Mouse (Mus musculus) stomach, postnatal 0 days (tissue): ENCODE measurements around the gene Olfr69. TPM values are rescaled to one million over a fixed set of nuclear protein-coding genes. Genes with fewer than 3 reads are reported as not detected.
"Not testable (repeated sequence)": the region's sequence is repeated elsewhere in the genome, so short reads cannot be mapped to it uniquely, and the experiment has no call there.

Experiments
- ATAC-seq: fragments of 200-750 bp; cut with Nextera tagmentation; 2 replicates; pipeline ENCODE4 v1.8.0; 2017; ENCODE audit not compliant: low FRiP score, low TSS enrichment
- DNase-seq: peaks from one replicate; pipeline ENCODE4 v3.0.0-alpha.2; 2016; ENCODE audit warnings: low spot score
- H3K27ac ChIP-seq: fragments of 300-500 bp; sonication (generic); replicated peaks from 2 replicates; pipeline ENCODE4 v1.5.1; 2014; ENCODE audit warnings: mild to moderate bottlenecking, control low read depth
- H3K27me3 ChIP-seq: fragments of 300-500 bp; sonication (generic); 2 replicates; pipeline ENCODE4 v1.6.1; 2014; ENCODE audit warnings: low read length; ENCODE audit not compliant: control insufficient read depth, insufficient read depth
- H3K36me3 ChIP-seq: fragments of 300-500 bp; sonication (generic); 2 replicates; pipeline ENCODE4 v1.6.1; 2014; ENCODE audit warnings: low read length, mixed read lengths; ENCODE audit not compliant: control insufficient read depth, insufficient read depth
- H3K4me1 ChIP-seq: fragments of 300-500 bp; sonication (generic); replicated peaks from 2 replicates; pipeline ENCODE4 v1.6.1; 2014; ENCODE audit warnings: antibody characterized with exemption; ENCODE audit not compliant: control insufficient read depth, insufficient read depth
- H3K4me2 ChIP-seq: fragments of 300-500 bp; sonication (generic); replicated peaks from 2 replicates; pipeline ENCODE4 v1.6.1; 2014; ENCODE audit warnings: low read depth, mild to moderate bottlenecking, control low read depth, moderate library complexity
- H3K4me3 ChIP-seq: fragments of 300-500 bp; sonication (generic); 2 replicates; pipeline ENCODE4 v1.5.1; 2014; ENCODE audit warnings: low read depth, low read length, control low read depth
- H3K9ac ChIP-seq: fragments of 300-500 bp; sonication (generic); 2 replicates; pipeline ENCODE4 v1.6.1; 2014; ENCODE audit warnings: mild to moderate bottlenecking, low read length, control low read depth, mixed read lengths
- H3K9me3 ChIP-seq: fragments of 300-500 bp; sonication (generic); 2 replicates; pipeline ENCODE4 v1.6.1; 2016; ENCODE audit warnings: low read length; ENCODE audit not compliant: control insufficient read depth
- CTCF ChIP-seq: IDR thresholded peaks from 2 replicates; pipeline ENCODE4 v1.5.1; 2016; ENCODE audit warnings: antibody characterized with exemption, low read depth, mild to moderate bottlenecking, moderate library complexity
- EP300 ChIP-seq: optimal IDR thresholded peaks from 2 replicates; pipeline ENCODE3; 2016; ENCODE audit warnings: antibody characterized with exemption
- WGBS: fragments of 180-500 bp; shearing (Covaris S2); extraction: QIAGEN DNeasy Blood & Tissue Kit; methylation state at CpG from one replicate; pipeline ENCODE4 v1.1.7; 2014; 5-methylcytosine and 5-hydroxymethylcytosine counted together
- polyA plus RNA-seq: library from polyadenylated mRNA; unstranded; fragments of >200 nt; fragmentation: Nextera tagmentation; extraction: Ambion mirVana; gene quantifications from 2 replicates; pipeline ENCODE4 v1.2.1, GENCODE M21; 2015

Olfr69 gene
- not detected in 2 replicates for polyA plus RNA-seq

GRCm38 (mm10) chr7:103771494-103771893 lies at the start of gene Olfr69:
Gene Olfr69, minus strand, starts transcription at chr7:103771594.
- Histone ChIP-seq H3K9ac (no peak within 1 kb of the TSS), H3K36me3 (no peaks in the 10 kb centered on the region), H3K27ac (no peak within 1 kb of the TSS), H3K27me3 (no peaks in the 10 kb centered on the region), H3K4me1 (no peaks in the 10 kb centered on the region), H3K9me3 (no peaks in the 10 kb centered on the region), H3K4me2 (no peak within 1 kb of the TSS), H3K4me3 (no peak within 1 kb of the TSS)
- 56% methylated on average over 2 of the region's 2 CpGs for WGBS
- TF ChIP-seq EP300 = no peak
- TF ChIP-seq CTCF = no peak
- DNase-seq (no peak), ATAC-seq (no peak)

- ATAC-seq, H3K4me2 ChIP-seq, H3K4me1 ChIP-seq, H3K36me3 ChIP-seq, H3K27me3 ChIP-seq, H3K9ac ChIP-seq, DNase-seq, H3K9me3 ChIP-seq, H3K4me3 ChIP-seq, H3K27ac ChIP-seq: not testable (repeated sequence)
- 71% methylated on average over 1 of the region's 2 CpGs for WGBS
These were observed 43.7 kb upstream of the Olfr69 start for GRCm38 (mm10) chr7:103815085-103815484.

GRCm38 (mm10) chr7:103813766-103814165 lies 42.4 kb upstream of the Olfr69 start, which contains the start of gene Hbb-bt:
Gene Hbb-bt, minus strand, starts transcription at chr7:103813996.
- Histone ChIP-seq H3K4me1 (no peaks in the 10 kb centered on the region), H3K27ac (no peak within 1 kb of the TSS), H3K9ac (no peak within 1 kb of the TSS), H3K27me3 (no peaks in the 10 kb centered on the region), H3K4me3 (no peak within 1 kb of the TSS), H3K4me2 (no peak within 1 kb of the TSS), H3K9me3 (no peaks in the 10 kb centered on the region), H3K36me3 (no peaks in the 10 kb centered on the region)
- TF ChIP-seq CTCF (no peak), EP300 (no peak)
- ATAC-seq (no peak), DNase-seq (no peak)
- WGBS = 88% methylated on average over 3 of the region's 3 CpGs

GRCm38 (mm10) chr7:103813152-103813551 lies 41.8 kb upstream of the Olfr69 start:
- not testable (repeated sequence) for DNase-seq
- WGBS = no CpG with 5 or more reads among the region's 3 CpGs

GRCm38 (mm10) chr7:103812174-103812573 lies 40.8 kb upstream of the Olfr69 start:
- Histone ChIP-seq H3K9ac (no peak overlapping the region), H3K4me3 (no peak overlapping the region), H3K27ac (no peak overlapping the region), H3K36me3 (no peaks in the 10 kb centered on the region), H3K4me1 (no peaks in the 10 kb centered on the region), H3K9me3 (no peaks in the 10 kb centered on the region), H3K4me2 (no peak overlapping the region), H3K27me3 (no peaks in the 10 kb centered on the region)
- no peak for ATAC-seq
- no peak for TF ChIP-seq CTCF
- TF ChIP-seq EP300 = no peak
- WGBS = 58% methylated on average over 1 of the region's 1 CpGs
- DNase-seq = no peak

More at GRCm38 (mm10) chr7:103813152-103813551, 41.8 kb upstream of the Olfr69 start:
- not testable (repeated sequence) for H3K4me3 ChIP-seq, H3K9ac ChIP-seq, H3K4me2 ChIP-seq, H3K27me3 ChIP-seq, H3K36me3 ChIP-seq, ATAC-seq, H3K4me1 ChIP-seq, H3K9me3 ChIP-seq, H3K27ac ChIP-seq

GRCm38 (mm10) chr7:103811223-103811845 lies 39.9 kb upstream of the Olfr69 start:
- Histone ChIP-seq H3K36me3 (no peaks in the 10 kb centered on the region), H3K9ac (no peak overlapping the region), H3K27me3 (no peaks in the 10 kb centered on the region), H3K4me2 (no peak overlapping the region), H3K27ac (no peak overlapping the region), H3K4me1 (no peaks in the 10 kb centered on the region), H3K9me3 (no peaks in the 10 kb centered on the region), H3K4me3 (no peak overlapping the region)
- TF ChIP-seq CTCF = no peak
- TF ChIP-seq EP300 = no peak
- ATAC-seq (no peak), DNase-seq (no peak)
- WGBS = 95% methylated on average over 1 of the region's 1 CpGs
